Mouse (Mus musculus): Measurements from ENCODE around the gene Micu2.

The Micu2 gene

GRCm38 (mm10) chr14:57998526-57999401 is at the start of gene Micu2:
TSS of gene Micu2 (minus strand) at chr14:57999262.
- WGBS: 2% methylated on average over 75 of the region's 76 CpGs

GRCm38 (mm10) chr14:58046639-58047284 is 47.7 kb upstream of the Micu2 start:
- 93% methylated on average over 4 of the region's 4 CpGs for WGBS

DNA sequence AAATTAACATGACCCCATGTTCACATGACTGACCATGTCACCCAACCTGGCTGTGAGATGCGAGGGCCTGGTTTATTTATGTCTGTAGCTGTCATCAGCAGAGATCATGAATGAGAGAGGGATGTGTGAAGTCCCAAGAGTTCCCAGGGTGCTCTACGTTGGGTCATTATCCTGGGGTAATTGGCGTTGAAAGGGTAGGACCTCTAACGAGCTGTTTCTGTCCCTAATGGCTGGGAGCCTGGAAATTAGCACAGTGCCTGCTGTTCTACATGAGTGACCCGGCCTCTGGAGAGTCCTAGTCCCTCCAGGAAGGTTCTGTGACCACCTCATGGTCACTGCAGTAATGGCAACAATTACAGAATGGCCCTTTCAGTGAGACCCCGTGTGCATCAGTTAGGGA is 37.1 kb upstream of the Micu2 start:
- WGBS: 57% methylated on average over 6 of the region's 6 CpGs

DNA sequence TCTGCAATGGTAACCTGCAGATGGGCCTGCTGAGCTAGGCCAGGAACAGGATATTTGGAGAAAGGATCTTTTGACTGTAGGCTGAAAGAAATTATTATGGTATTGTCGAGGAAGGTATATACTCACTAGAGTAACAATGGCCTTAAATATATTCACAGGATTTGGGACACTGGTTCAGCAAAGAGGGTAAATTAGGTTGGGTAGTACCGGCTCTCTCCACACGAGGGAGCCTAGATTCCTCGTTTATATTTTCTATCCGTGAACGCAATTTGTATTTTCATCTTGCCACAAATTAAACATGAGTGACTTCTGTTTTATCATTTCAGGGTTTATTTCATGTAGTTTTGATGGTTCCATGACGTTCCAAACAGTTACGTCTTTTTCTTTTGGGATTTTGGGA is 35.5 kb upstream of the Micu2 start:
- 3% methylated on average over 8 of the region's 8 CpGs for WGBS

DNA sequence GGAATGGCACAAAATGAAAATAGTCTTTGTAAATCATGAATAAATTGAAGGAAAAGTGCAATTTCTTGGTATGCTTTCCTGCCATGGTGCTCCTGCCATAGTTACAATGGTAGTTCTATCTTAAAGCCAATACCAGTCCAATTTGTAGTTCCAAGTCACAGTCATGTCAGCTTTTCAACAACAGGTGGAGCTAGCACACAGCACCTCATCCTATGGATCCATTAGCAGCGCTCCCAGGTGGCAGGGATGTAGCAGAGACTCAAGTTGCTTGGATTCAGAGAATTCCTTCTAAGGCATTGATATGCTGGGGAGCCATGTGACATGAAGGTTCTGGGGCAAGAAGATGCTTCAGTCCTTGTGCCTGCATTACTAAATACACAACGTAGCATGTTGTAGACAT is 19.8 kb upstream of the Micu2 start:
- 47% methylated on average over 2 of the region's 2 CpGs for WGBS

- WGBS: 72% methylated on average over 6 of the region's 6 CpGs
Measured at GRCm38 (mm10) chr14:58003852-58004251, 4.8 kb upstream of the Micu2 start.

DNA sequence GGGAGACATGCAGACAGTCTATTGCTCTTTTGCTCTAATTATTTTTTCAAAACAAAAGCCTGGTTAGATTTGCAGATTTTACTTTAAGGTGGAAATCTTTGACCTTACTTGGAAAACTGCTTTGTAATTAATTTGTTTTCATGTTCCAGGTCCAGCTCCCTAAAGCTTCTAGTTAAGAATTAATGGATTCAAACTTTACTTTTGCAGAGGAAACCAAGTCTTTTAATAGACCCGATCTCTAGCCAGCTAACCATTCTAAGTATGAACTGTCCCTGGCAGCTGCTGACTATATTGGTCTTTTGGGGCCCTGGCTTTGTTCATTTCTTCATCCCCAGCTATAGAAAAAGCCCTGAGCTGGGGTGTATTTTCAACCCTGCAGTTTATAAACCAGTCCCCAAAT is 3.1 kb upstream of the Micu2 start:
- 38% methylated on average over 1 of the region's 1 CpGs for WGBS

DNA sequence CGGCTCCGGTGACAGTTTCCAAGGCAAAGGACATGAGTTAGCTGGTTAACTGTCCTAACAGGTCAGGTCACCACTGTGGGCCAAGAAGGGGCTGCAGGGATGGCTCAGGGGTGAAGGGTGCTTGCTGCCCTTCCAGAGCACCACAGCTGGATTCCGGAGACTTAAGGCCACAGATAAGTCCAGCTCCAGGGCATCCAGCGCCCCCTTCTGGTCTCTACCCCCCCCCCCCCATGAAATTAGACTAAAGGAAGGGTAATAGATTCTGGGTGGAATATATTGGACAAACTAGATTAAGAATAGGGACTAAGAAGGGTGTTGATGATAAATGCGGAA is 306 bp upstream of the Micu2 start:
- 27% methylated on average over 5 of the region's 5 CpGs for WGBS

- WGBS: 29% methylated on average over 1 of the region's 1 CpGs
Measured at GRCm38 (mm10) chr14:57997431-57997830, 1.6 kb downstream of the Micu2 start.

GRCm38 (mm10) chr14:57996210-57996609 is 2.9 kb downstream of the Micu2 start:
- 75% methylated on average over 3 of the region's 3 CpGs for WGBS

DNA sequence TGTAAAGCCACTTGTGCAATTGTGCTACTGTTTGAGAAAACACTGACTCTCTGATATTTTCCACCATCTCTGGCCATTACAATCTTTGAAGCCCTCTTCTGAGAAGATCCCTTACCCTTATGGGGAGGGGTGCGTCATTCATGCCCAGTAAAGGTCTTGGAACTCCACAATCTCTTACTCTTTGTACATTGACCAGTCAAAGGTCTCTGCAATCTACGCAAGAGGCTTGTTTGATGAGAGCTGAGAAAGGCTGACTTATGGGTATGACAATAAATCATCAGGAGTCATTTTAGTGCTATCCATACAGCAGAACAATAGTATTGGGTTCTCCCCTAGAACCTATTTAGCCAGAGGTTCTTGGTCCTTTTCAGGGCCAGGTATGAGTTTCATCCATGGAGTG is 9.9 kb downstream of the Micu2 start:
- WGBS: 97% methylated on average over 2 of the region's 2 CpGs

GRCm38 (mm10) chr14:57985780-57986179 is 13.3 kb downstream of the Micu2 start:
- 48% methylated on average over 2 of the region's 2 CpGs for WGBS

- 65% methylated on average over 7 of the region's 7 CpGs for WGBS
Measured at GRCm38 (mm10) chr14:57982450-57982849, 16.6 kb downstream of the Micu2 start.

- WGBS: 55% methylated on average over 14 of the region's 14 CpGs
Measured at GRCm38 (mm10) chr14:57981720-57982418, 17.2 kb downstream of the Micu2 start.

DNA sequence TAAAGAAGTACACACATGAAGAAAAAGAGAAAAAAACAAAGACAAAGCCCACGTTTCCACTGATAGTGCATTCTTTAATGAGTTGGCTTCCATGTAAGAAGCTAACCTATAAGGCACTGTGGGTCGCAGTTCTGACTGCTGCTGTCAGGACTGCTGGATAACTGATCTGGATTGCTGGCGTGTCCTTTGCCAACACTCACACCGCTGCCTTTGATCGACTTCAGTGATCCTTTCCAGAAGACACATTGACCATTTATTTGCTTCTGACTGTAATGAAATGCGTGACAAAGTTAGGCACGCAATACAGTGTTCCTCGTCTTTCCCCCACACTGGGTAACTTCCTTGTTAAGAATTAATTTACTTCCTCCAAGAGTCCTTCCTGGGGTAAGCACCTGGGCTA is 18.3 kb downstream of the Micu2 start:
- WGBS: 74% methylated on average over 8 of the region's 8 CpGs

- WGBS: 46% methylated on average over 3 of the region's 3 CpGs
Measured at GRCm38 (mm10) chr14:57980179-57980578, 18.9 kb downstream of the Micu2 start.

GRCm38 (mm10) chr14:57978144-57978543 is 20.9 kb downstream of the Micu2 start:
- 69% methylated on average over 5 of the region's 5 CpGs for WGBS

GRCm38 (mm10) chr14:57975656-57976055 is 23.4 kb downstream of the Micu2 start:
- WGBS: 72% methylated on average over 6 of the region's 6 CpGs

GRCm38 (mm10) chr14:57971986-57972525 is 27.0 kb downstream of the Micu2 start:
- WGBS: 79% methylated on average over 12 of the region's 12 CpGs

GRCm38 (mm10) chr14:57968873-57969272 is 30.2 kb downstream of the Micu2 start:
- 75% methylated on average over 6 of the region's 6 CpGs for WGBS

DNA sequence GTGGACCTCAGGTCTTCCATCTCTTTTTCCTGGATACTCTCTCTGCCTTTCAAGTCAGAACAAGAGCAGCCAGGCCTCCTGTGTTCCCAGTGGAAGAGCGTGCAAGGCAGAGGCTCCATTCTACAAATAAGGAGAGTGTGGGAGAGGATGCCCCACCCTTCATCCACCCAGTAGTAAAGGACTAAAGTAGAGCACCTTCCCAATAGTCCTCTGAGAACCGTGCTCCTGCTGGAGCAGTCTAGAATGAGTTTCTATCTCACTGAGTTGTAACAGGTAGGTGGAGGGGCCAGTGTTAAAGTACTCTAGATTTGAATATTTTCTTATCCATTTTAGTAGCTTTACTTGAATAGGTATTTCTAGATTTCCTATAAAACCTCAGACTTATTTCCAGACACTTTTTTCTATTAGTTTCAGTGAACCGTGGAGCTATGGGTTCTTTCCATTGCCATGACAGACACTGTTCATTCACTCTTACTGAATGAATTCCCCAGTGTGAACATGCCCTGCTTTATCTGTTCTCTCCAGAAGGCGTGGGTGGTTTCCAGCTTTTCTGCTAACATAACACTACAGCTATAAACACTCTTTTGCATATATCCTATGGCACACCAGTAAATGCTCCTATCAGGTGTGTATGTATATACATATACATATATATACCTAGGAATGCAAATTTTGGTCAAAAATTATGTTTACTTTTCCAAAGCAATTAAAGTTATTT is 31.8 kb downstream of the Micu2 start:
- 58% methylated on average over 4 of the region's 4 CpGs for WGBS

DNA sequence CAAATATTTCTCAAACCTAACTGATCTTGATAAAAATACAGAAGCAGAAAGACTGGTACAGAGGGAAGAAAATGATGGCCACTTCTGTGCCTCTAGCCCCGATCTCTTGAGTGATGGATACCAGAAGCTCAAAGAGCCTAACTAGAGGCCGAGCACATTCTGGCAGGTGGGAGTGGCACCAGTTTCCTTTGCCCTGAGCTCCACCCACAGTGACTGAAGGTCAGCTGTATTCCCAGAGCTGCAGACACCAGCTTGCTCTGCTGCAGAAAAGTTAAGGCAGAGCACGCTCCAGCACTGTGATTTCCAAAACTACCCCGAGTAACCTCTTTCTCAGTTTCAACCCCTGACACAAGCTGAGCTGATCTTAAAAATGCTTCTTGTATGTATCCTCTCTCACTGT is 37.2 kb downstream of the Micu2 start:
- 81% methylated on average over 4 of the region's 4 CpGs for WGBS

Measured in cerebral cortex, adult 2 months (tissue).